Comparison of ENCODE assay signal across 18 mouse cellular contexts in the genomic region with DNA sequence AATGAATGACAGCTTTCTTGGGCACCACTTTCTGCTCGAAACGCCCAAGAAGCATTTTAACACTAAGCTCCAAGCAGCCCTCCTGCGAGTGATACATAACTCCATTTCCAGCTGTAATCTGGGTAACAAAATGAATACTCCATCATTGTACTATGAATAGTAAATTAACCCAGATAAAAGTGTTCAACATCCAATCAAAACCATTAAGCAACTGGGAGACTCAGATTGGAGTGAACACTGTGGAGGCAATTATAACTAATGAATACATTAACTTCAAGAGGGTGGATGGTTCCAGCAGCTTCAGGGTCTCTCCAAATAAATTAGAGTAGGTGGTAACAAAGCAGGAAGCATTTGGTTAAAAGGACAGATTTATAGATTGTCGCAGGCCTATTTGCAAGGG.
DNase-seq lines count a peak whose midpoint lies in the region; ATAC-seq and TF ChIP-seq lines count a peak whose summit lies in the region.
"Had no signal": no experiment of that assay in that cellular context is flagged by ENCODE, and none has a peak within 500 bp of the region (broad histone marks: within the 10 kb centered on the region; RNA-seq: fewer than 3 reads in every experiment).

No protein-coding gene starts in this region.

- no peak overlapping the region for H3K9ac ChIP-seq in forebrain, embryonic 12.5 days
- no peak overlapping the region for H3K9ac ChIP-seq in forebrain, embryonic 13.5 days
- H3K9ac ChIP-seq in forebrain, embryonic 15.5 days (replicated peaks), result no peak overlapping the region
- H3K9ac ChIP-seq: embryonic facial prominence, embryonic 12.5 days had no signal

- no peak for TF ChIP-seq POLR2A in brain, embryonic 14.5 days (IDR thresholded peaks at IDR 0.05; ENCODE audit: borderline replicate concordance, extremely low read depth, insufficient read depth, insufficient read length, poor library complexity, severe bottlenecking)

- no peak overlapping the region for H3K4me3 ChIP-seq in forebrain, embryonic 12.5 days (replicated peaks)
- H3K4me3 ChIP-seq in forebrain, embryonic 10.5 days, result no peak overlapping the region
- H3K4me3 ChIP-seq in forebrain, embryonic 13.5 days, result no peak overlapping the region
- H3K4me3 ChIP-seq in forebrain, embryonic 15.5 days, result no peak overlapping the region
- H3K4me3 ChIP-seq: embryonic facial prominence, embryonic 10.5 days; embryonic facial prominence, embryonic 12.5 days had no signal

- peaks cover 8% of the 10 kb centered on the region; the same call in 1 of the 2 replicates for H3K4me1 ChIP-seq in forebrain, embryonic 12.5 days
- H3K4me1 ChIP-seq in forebrain, embryonic 10.5 days, result peaks cover 19% of the 10 kb centered on the region
- H3K4me1 ChIP-seq in forebrain, embryonic 13.5 days, result peaks cover 44% of the 10 kb centered on the region
- H3K4me1 ChIP-seq in forebrain, embryonic 15.5 days, result peaks cover 47% of the 10 kb centered on the region
- H3K4me1 ChIP-seq: embryonic facial prominence, embryonic 12.5 days had no signal

- ATAC-seq in forebrain, embryonic 12.5 days (ENCODE audit: low FRiP score), result peak; percentile 27; the same call in 1 of the 2 replicates
- peak; percentile 48; the same call in 1 of the 2 replicates for ATAC-seq in forebrain, embryonic 13.5 days
- no peak for ATAC-seq in forebrain, embryonic 15.5 days (replicated peaks)

- no peaks in the 10 kb centered on the region for H3K36me3 ChIP-seq in forebrain, embryonic 12.5 days (replicated peaks)
- no peaks in the 10 kb centered on the region for H3K36me3 ChIP-seq in forebrain, embryonic 10.5 days (replicated peaks)
- no peaks in the 10 kb centered on the region for H3K36me3 ChIP-seq in forebrain, embryonic 13.5 days (ENCODE audit: poor library complexity, severe bottlenecking)
- no peaks in the 10 kb centered on the region for H3K36me3 ChIP-seq in forebrain, embryonic 15.5 days
- H3K36me3 ChIP-seq: embryonic facial prominence, embryonic 10.5 days; embryonic facial prominence, embryonic 12.5 days had no signal

- H3K27ac ChIP-seq in forebrain, embryonic 12.5 days, result peak overlapping the region; percentile 44; the same call in 1 of the 2 replicates
- no peak overlapping the region for H3K27ac ChIP-seq in forebrain, embryonic 10.5 days
- peak overlapping the region; percentile 65 for H3K27ac ChIP-seq in forebrain, embryonic 13.5 days
- H3K27ac ChIP-seq in forebrain, embryonic 15.5 days (replicated peaks), result peak overlapping the region; percentile 68
- H3K27ac ChIP-seq: embryonic facial prominence, embryonic 10.5 days; embryonic facial prominence, embryonic 12.5 days had no signal

- 56% methylated on average over 4 of the region's 4 CpGs for WGBS in forebrain, embryonic 12.5 days
- 86% methylated on average over 4 of the region's 4 CpGs for WGBS in forebrain, embryonic 10.5 days
- WGBS in forebrain, embryonic 13.5 days, result 45% methylated on average over 4 of the region's 4 CpGs
- WGBS in forebrain, embryonic 15.5 days, result 28% methylated on average over 4 of the region's 4 CpGs

- no peaks in the 10 kb centered on the region for H3K27me3 ChIP-seq in forebrain, embryonic 12.5 days
- H3K27me3 ChIP-seq in forebrain, embryonic 10.5 days (ENCODE audit: poor library complexity, severe bottlenecking), result no peaks in the 10 kb centered on the region; the same call in 1 of the 2 replicates
- no peaks in the 10 kb centered on the region for H3K27me3 ChIP-seq in forebrain, embryonic 13.5 days
- H3K27me3 ChIP-seq in forebrain, embryonic 15.5 days, result no peaks in the 10 kb centered on the region
- H3K27me3 ChIP-seq: embryonic facial prominence, embryonic 12.5 days had no signal

- DNase-seq in forebrain, embryonic 10.5 days (ENCODE audit: extremely low spot score, low spot score), result no peak
- peak; percentile 71 for DNase-seq in brain, embryonic 14.5 days (ENCODE audit: low read depth)
- DNase-seq in adrenal gland, adult 8-10 months, result no peak
- no peak for DNase-seq in ovary, postnatal 10 days (ENCODE audit: low spot score)
- no peak for DNase-seq in spleen, postnatal 14 days (ENCODE audit: low spot score in 2 of 2)
- DNase-seq: adrenal gland, adult 2 months; adrenal gland, postnatal 14 days; adrenal gland, postnatal 36 days; cerebellum, adult 11 months; cerebellum, adult 2 months; cerebellum, adult 9-10 months; cerebellum, postnatal 10 days; cerebellum, postnatal 25 days had no signal

- no peaks in the 10 kb centered on the region for H3K9me3 ChIP-seq in forebrain, embryonic 12.5 days
- no peaks in the 10 kb centered on the region for H3K9me3 ChIP-seq in forebrain, embryonic 10.5 days
- no peaks in the 10 kb centered on the region for H3K9me3 ChIP-seq in forebrain, embryonic 13.5 days (replicated peaks)
- no peaks in the 10 kb centered on the region for H3K9me3 ChIP-seq in forebrain, embryonic 15.5 days
- H3K9me3 ChIP-seq: embryonic facial prominence, embryonic 10.5 days; embryonic facial prominence, embryonic 12.5 days had no signal

- no peak overlapping the region for H3K4me2 ChIP-seq in forebrain, embryonic 12.5 days
- H3K4me2 ChIP-seq in forebrain, embryonic 13.5 days, result no peak overlapping the region
- no peak overlapping the region for H3K4me2 ChIP-seq in forebrain, embryonic 15.5 days (replicated peaks)
- H3K4me2 ChIP-seq: embryonic facial prominence, embryonic 12.5 days had no signal

- TF ChIP-seq CTCF in brain, embryonic 14.5 days (IDR thresholded peaks at IDR 0.05; ENCODE audit: borderline replicate concordance, extremely low read depth, insufficient read depth, insufficient read length), result no peak
